Mouse (Mus musculus) adipose tissue, adult 10 weeks (tissue): ENCODE results near the gene Trim24. TPM values are rescaled to one million over a fixed set of nuclear protein-coding genes. Genes with fewer than 3 reads are reported as not detected.

Experiments used
- polyA plus RNA-seq: library from polyadenylated mRNA; stranded (reverse); fragments of 350-450 nt; fragmentation: Illumina TruSeq; extraction: RNeasy Lipid Tissue Mini Kit (QIAGEN cat#74804); gene quantifications from one replicate; pipeline ENCODE4 v1.2.3, GENCODE M21; 2014; ENCODE audit warnings: low read depth, low replicate concordance

The Trim24 gene
- polyA plus RNA-seq: 23.0 TPM

DNA sequence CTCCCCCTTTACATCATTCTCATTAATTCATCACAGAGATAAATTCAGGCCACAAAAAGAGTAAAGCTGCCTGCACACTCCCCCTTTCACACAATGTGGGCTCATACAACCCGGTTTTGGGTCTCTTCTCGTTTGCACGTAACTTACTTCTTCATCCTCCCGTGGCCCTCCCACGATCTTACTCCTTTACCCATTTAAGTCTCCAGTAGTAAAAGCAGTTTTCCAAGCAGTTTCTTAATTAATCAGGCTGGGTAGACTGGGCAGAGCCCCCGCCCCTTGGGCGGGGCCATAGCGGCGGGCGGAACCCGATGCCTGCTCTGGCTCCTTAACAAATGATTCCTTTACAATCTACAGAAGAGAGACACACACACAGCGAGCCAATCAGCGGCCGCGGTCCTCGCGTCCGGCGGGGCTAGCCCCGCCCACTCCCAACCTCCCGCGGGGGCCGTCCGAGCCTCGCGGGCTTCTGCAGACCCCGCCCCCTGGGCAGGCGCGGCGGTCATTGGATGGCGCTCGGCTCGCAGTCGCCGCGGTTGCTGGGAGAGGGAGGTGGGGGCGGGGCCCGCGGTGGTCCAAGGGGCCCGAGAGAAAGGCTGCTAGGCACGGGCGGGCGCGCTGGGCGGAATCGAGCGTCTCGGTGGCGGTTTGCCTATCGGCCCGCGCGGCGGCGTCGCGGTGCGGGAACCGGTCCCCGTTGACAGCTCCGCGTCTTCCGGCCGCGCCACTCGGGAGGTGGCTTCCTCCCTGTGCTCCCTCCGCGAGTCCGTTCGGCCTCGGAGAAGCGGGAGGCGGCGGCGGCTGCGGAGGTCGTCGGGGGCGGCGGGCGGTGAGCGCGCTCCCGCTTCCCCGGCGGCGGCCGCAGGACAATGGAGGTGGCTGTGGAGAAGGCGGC lies at the start of gene Trim24:
Trim24 (plus strand) TSS at position 567 of the 892 bp plus-strand sequence.

Other genes with a start within 250 kb of the Trim24 start
- 4.1 TPM for gene Svopl, start 176.2 kb downstream of the Trim24 start, polyA plus RNA-seq
- gene Tmem213, start 238.4 kb downstream of the Trim24 start, polyA plus RNA-seq: 3.4 TPM